Mouse (Mus musculus): ENCODE measurements around the gene Ctf2.
"Not testable (repeated sequence)": the region's sequence is repeated elsewhere in the genome, so short reads cannot be mapped to it uniquely, and the experiment has no call there.

Gene Ctf2

GRCm38 (mm10) chr7:127712461-127713385, 19.2 kb downstream of the Ctf2 start, which contains the start of gene Ctf1:
TSS of gene Ctf1 (plus strand) at chr7:127712736.
- DNase-seq = peak; percentile 89

- no peak for DNase-seq
Measured at GRCm38 (mm10) chr7:127711456-127711855, 20.5 kb downstream of the Ctf2 start.

DNA sequence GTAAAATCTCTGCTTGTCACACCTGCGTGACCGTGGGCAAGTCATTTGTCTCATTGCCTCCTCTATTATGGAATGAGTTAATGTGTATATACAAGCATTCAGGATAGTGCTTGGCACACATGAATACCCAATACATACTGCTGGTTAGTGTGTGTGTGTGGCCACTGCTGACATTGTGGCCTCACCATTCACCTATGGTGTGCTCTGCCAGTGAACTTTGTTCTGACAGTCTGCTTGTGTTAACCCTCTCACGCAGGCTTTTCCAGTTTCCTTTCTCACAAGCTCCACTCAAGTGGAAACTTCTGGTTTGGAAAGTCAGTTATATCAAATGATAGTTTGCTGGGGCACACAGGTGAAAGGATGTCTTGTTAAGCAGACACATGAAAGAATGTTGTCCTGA, 20.9 kb downstream of the Ctf2 start:
- DNase-seq = no peak

GRCm38 (mm10) chr7:127709261-127709979, 22.5 kb downstream of the Ctf2 start:
- no peak for DNase-seq

GRCm38 (mm10) chr7:127708207-127709078, 23.5 kb downstream of the Ctf2 start, which contains the start of gene Bcl7c:
TSS of gene Bcl7c (minus strand) at chr7:127708933.
- DNase-seq = peak; percentile 97

GRCm38 (mm10) chr7:127707957-127708206, 24.1 kb downstream of the Ctf2 start:
- no peak for DNase-seq

DNA sequence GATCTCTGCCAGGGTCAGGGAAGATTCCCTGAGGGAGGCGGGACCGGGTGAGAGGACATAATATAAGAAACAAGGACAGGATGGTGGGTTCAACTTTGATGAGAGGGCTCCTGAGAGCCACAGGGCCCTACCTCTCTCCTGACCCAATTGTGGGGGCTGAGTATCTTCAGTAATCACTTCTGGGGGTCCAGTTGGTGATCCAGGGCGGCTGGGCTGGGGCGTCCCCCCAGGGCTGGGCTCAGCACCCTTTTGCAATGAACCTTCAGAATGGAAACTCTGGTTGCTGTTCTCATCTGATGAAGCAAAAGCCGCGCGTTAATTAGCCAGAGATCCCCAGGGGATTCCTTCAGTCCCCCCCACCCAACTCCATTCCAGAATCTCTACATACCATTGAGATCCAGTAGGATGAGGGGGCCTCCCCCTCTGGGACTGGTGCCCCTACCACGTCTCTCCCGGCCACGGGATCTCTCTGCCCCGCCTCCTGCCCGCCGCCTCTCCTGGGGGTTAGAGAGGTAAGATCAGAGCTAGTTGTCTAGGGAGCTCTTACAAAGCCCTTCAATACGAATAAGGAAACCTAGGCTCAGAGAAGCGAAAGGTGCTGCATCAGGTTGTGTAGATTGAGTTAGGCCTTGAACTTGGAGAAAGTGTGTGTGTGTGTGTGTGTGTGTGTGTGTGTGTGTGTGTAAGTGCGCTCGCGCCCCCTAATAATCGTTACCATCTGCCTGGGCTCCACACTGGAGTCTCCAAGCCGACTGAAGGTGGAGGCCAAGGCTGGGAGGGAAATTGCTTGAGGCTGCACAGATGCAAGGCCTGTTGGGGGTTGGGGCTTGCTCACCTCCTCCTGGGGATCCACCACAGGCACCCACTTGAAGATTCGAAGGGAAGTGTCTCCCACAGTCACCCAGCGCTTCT, 24.7 kb downstream of the Ctf2 start:
- DNase-seq = peak; percentile 42

DNA sequence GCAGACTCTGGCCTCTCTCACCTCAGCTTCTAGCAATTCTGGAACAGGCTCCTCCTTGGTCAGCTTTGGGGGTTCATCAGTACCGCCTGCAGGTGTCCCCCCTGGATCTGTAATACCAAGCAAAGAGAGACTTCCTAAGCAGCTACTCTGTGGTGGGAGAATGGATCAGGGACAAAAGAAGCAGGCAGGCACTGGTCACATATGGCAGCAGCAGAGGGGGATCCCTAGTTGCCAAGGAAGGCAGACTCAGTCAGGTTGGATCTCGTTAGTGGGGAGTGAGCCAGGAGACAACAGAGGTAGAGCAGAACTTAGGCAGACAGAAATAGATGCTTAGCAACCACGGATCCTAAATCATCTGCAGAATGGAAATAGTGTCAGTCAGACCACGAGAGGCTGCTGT, 26.3 kb downstream of the Ctf2 start:
- DNase-seq = no peak

DNA sequence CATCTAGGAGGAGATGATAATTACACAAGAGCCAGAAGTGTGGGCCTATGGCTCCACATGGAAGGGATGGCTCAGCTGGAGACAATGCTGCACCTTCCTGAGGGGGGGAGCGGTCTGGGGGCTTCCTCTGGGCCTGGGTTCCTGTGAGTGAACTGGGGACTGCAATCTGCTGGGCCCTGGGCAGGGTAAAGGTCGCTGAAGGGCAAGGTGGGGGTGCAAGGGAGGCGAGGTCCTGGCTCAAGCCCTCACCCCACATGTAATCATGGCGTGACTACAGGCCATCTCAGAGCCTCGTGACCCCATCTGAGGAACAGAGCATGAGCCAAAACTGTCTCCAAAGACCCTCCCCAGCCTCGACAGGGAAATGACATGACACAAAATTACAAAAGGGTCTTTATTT, 27.4 kb downstream of the Ctf2 start:
- DNase-seq = no peak

DNA sequence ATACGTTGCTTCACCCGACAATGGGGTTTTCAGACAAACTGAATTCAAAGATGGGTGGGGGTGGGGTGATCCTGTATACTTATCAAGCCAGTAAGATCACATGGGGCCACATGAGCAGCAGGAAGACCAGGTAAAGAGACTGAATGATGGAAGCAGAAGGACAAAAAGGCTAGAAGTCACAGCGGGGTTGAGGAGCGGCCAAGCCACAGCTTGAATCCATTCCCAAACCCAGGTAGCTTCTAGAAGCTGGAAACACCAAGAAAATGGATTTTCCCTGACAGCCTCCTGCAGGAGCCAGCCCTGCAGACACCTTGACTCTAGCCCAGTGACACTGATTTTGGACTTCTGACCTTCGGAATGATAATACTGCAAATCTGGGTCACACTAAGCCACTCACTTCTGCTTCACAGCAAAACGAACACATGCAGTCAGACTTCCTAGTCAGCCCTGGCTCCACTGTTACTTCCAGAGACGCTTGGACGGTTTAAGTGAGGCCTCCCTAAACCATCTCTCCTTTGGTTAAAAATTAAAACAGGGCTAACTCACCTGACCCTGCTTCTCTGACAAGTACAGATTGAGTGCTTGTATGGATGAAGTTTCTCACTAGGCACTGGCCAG, 28.3 kb downstream of the Ctf2 start:
- DNase-seq = peak; percentile 20

GRCm38 (mm10) chr7:127700712-127701331, 31.1 kb downstream of the Ctf2 start:
- DNase-seq = no peak

DNA sequence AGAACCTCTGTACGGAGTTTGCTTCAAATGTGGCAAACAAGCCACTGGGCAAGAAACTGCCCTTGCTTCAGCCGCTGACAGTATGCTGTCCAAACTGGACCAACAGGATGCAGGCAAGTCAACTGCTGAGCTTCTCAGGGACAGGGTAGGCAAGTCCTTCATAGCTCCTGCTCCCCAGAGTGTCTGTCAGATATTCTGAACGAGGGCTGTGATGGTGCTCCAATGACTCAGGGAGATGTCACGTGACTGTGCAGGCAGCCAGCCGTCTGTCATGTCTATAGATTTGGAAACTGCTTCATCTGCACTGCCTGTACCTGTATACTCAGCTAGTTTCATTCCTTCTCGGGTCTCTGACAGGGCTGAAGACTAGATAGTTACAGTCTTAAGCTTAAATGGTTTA, 33.0 kb downstream of the Ctf2 start:
- no peak for DNase-seq

- DNase-seq = not testable (repeated sequence)
Measured at GRCm38 (mm10) chr7:127693730-127694129, 38.2 kb downstream of the Ctf2 start.

DNA sequence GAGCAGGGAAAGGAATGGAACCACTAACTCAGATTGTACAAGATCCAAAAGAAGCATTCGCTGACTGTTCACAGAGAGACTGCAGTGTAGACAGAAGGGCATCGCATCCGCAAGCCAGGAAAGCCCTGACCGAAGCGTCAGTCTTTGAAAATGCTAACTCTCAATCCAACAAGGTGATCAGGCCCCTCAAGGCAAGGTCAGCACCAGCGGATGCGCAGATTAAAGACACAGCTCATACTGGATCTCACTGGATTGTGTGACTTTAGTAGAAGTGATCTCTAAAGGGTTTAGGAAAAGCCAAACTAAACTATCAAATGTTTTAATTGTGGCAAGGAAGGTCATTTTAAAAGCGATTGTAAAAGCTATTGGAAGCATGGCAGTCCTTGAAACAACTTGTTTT, 38.7 kb downstream of the Ctf2 start:
- DNase-seq = no peak

DNA sequence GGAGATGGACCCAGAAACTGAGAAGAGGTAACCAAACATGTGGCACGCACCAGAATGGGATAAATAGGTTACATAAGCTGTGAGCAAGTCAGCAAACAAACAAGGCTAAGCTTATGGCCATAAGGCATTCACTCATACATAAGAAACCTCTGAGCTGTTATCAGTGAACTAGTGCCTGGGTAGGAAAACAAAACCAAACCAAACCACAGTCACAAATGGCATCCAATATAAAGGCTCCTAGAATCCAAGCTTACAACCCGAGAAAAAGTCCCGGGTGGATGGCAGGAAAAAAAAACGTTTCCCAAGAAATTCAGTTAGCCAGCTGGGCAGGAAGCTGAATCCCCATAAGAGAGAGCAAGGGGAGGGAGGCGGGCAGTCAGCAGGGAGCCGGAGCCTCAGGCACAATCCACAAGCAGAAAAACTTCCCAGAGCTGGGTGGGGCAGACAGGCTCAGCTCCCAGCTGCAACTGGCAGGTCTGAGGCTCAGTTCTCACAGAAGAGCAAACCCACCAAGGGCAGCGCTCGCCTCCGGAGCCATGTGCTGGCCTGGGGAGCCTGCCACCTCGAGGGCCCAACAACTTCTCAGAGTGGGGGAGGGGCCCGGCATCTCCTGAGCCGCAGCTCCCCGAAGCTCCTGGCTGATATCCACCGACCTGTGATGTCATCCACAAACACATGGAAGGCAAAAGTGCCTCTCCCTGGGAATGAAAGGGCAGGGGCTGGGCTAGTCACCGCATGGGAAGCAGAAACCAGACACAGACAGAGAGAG, 40.6 kb downstream of the Ctf2 start:
- DNase-seq = peak; percentile 81

- no peak for DNase-seq
Measured at GRCm38 (mm10) chr7:127689626-127690280, 42.2 kb downstream of the Ctf2 start.

GRCm38 (mm10) chr7:127688935-127689334, 43.0 kb downstream of the Ctf2 start:
- no peak for DNase-seq

DNA sequence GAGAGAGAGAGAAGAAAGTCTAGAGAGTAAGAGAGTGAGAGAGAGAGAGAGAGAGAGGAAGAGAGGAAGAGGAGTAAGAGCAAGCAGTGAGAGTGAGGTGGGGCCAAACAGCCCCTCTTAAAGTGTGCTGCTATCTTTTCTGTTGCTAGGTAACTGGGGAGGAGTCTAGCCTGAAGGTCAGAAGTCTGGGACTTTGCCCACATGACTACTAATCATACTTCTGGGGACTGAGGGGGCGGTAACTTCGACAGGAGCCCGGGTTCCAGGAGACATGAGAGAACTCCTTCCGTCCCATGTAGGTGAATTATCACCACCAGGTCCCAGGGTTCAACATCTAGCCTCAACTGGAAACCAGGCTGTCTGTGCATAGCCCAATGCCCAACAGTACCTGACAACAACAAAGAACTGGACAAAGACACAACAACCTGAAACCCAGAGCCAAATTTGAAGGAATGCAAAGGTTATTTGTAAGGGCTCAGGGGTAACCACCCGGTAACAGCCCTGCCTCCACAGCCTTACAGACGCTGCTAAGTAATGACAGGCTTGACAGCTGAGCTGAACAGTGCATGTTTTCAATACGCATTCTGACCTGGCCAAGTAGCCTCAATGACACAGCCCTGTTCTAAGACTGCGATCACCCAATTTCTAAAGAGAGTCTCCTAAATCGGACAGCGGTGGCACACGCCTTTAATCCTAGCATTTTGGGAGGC, 45.1 kb downstream of the Ctf2 start:
- no peak for DNase-seq
